Mouse (Mus musculus) lung, postnatal 0 days (tissue): Measurements from ENCODE around the gene Add2.

Experiments used
- CTCF ChIP-seq: IDR thresholded peaks from 2 replicates; pipeline ENCODE4 v1.5.1; 2016; ENCODE audit warnings: antibody characterized with exemption, mild to moderate bottlenecking
- EP300 ChIP-seq: IDR thresholded peaks from 2 replicates; pipeline ENCODE4 v1.6.1; 2016; ENCODE audit warnings: antibody characterized with exemption, mild to moderate bottlenecking, control low read depth

GRCm38 (mm10) chr6:86123057-86123456, 94.6 kb downstream of the Add2 start:
- TF ChIP-seq CTCF (no peak), EP300 (no peak)
